Mouse (Mus musculus) embryonic facial prominence, embryonic 15.5 days (tissue): ENCODE measurements at regions not wholly inside any gene's neighbourhood (a gene's known extent, or its start where the extent isn't known, plus 50 kb on each side); places are given as distances from the start of the nearest gene placed in this dataset.
A peak's percentile ranks its signal among the peaks of the same experiment; 100 is the strongest.

Experiments used
- ATAC-seq: fragments of 200-750 bp; cut with Nextera tagmentation; 2 replicates; pipeline ENCODE4 v1.8.0; 2017; ENCODE audit warnings: low read depth, moderate TSS enrichment; ENCODE audit not compliant: insufficient number of reproducible peaks, low FRiP score, low TSS enrichment
- H3K27ac ChIP-seq: fragments of 300-500 bp; sonication (generic); replicated peaks from 2 replicates; pipeline ENCODE4 v1.5.1; 2015; ENCODE audit warnings: mild to moderate bottlenecking, inconsistent platforms
- H3K27me3 ChIP-seq: fragments of 300-500 bp; sonication (generic); 2 replicates; pipeline ENCODE4 v1.6.1; 2015; ENCODE audit warnings: inconsistent platforms
- H3K36me3 ChIP-seq: fragments of 300-500 bp; sonication (generic); 2 replicates; pipeline ENCODE4 v1.6.1; 2015; ENCODE audit warnings: mild to moderate bottlenecking, inconsistent platforms
- H3K4me1 ChIP-seq: fragments of 300-500 bp; sonication (generic); 2 replicates; pipeline ENCODE4 v1.6.1; 2015; ENCODE audit warnings: inconsistent platforms
- H3K4me2 ChIP-seq: fragments of 300-500 bp; sonication (generic); replicated peaks from 2 replicates; pipeline ENCODE4 v1.6.1; 2015; ENCODE audit warnings: mild to moderate bottlenecking, inconsistent platforms
- H3K4me3 ChIP-seq: fragments of 300-500 bp; sonication (generic); replicated peaks from 2 replicates; pipeline ENCODE4 v1.5.1; 2015; ENCODE audit warnings: mild to moderate bottlenecking, inconsistent platforms
- H3K9ac ChIP-seq: fragments of 300-500 bp; sonication (generic); 2 replicates; pipeline ENCODE4 v1.6.1; 2015; ENCODE audit warnings: inconsistent platforms
- H3K9me3 ChIP-seq: fragments of 300-500 bp; sonication (generic); replicated peaks from 2 replicates; pipeline ENCODE4 v1.6.1; 2016; ENCODE audit warnings: inconsistent platforms
- WGBS: fragments of 180-500 bp; shearing (Covaris S2); methylation state at CpG from one replicate; pipeline ENCODE4 v1.1.7; 2015; 5-methylcytosine and 5-hydroxymethylcytosine counted together

DNA sequence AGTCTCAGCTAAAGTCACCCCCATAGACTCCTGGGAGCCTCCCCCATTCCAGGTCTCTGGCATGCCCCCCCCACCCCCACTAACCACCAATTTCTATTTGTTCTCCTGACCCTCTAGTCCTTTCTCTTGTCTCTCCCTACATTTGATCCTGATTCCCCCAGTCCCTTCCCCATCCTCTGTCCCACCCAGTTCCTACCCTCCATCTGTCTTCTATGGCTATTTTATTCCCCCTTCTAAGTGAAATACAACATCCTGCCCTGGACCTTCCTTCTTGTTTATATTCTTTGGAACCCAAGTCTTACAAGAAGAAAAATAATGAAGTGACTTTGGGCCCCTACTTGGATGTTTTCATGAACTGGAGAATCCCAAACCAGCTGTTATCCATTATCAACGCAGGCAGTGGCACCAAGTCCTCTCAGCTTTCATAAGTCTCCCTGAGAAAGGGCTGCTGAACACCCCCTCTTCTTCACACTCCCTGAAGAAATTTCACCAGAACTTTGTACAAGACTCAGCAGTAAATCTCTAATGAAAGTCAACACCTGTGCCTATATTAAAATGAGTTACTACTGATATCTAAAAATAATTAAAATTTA lies 108.1 kb upstream of the Ercc4 start:
- H3K36me3 ChIP-seq, result no peaks in the 10 kb centered on the region
- no peak overlapping the region for H3K4me3 ChIP-seq
- H3K4me2 ChIP-seq, result no peak overlapping the region
- 45% methylated on average over 1 of the region's 1 CpGs for WGBS
- H3K4me1 ChIP-seq, result no peaks in the 10 kb centered on the region
- H3K27me3 ChIP-seq, result no peaks in the 10 kb centered on the region
- ATAC-seq, result no peak
- H3K9me3 ChIP-seq, result no peaks in the 10 kb centered on the region
- no peak overlapping the region for H3K27ac ChIP-seq
- no peak overlapping the region for H3K9ac ChIP-seq

DNA sequence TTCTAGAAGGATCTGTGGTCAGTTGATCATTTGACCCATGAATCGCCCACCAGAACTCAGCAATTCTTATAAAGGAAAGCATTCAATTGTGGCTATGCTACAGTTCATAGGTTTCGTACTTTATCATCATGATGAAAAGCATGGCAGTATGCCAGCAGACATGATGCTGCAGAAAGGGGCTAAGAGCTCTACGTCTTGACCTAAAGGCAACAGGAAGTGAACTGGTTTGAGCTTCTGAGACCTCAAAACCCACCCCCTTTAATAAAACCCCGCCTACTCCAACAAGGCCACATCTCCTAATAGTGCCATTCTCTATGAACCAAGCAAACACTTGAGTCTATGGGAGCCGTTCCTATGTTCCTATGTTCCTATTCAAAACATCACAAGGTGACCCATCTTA lies 96.6 kb upstream of the Ercc4 start:
- H3K4me3 ChIP-seq, result no peak overlapping the region
- no peak for ATAC-seq

DNA sequence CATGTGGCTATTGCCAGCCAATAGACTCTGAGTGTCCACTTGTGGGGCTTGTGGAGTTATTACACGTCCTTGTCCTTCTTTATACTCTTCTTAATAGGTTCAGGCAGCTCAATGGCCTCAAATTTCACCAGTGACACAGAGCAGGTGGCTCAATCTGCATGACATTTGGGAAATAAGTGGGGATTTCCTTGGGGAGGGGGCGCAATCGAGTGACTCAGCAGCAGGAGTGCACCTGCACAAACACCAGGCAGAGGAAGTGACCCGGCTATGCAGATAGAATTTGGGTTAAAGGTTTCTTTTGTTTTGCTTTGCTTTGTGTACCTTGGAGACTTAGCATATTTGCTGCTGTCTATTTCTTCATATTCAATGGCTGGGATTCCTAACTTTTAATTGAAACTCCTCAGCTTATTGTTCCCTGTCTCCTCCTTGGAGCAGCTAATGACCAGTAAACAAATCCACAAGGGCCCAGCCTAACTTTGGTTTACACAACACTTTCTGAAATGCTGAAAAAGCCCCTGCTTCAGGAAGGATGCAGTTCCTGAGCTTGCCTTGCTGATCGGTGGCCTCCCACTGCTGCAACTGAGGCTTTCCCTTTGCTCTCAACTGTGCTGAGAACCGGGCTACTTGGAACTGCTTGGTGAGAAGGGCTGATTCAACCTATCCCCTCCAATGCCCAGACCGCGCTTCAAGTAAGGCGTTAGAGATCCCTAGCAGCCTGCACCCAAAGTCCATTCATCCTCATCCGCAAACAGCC lies 95.4 kb upstream of the Ercc4 start:
- Histone ChIP-seq H3K4me3 (no peak overlapping the region), H3K9me3 (no peaks in the 10 kb centered on the region), H3K4me1 (no peaks in the 10 kb centered on the region), H3K4me2 (no peak overlapping the region), H3K36me3 (no peaks in the 10 kb centered on the region), H3K27me3 (no peaks in the 10 kb centered on the region), H3K27ac (no peak overlapping the region), H3K9ac (no peak overlapping the region)
- ATAC-seq, result no peak
- 52% methylated on average over 10 of the region's 10 CpGs for WGBS

More for the DNA sequence above, 96.6 kb upstream of the Ercc4 start:
- Histone ChIP-seq H3K4me1 (no peaks in the 10 kb centered on the region), H3K9ac (no peak overlapping the region), H3K27me3 (no peaks in the 10 kb centered on the region), H3K27ac (no peak overlapping the region), H3K36me3 (no peaks in the 10 kb centered on the region), H3K4me2 (no peak overlapping the region), H3K9me3 (no peaks in the 10 kb centered on the region)
- 82% methylated on average over 5 of the region's 5 CpGs for WGBS

DNA sequence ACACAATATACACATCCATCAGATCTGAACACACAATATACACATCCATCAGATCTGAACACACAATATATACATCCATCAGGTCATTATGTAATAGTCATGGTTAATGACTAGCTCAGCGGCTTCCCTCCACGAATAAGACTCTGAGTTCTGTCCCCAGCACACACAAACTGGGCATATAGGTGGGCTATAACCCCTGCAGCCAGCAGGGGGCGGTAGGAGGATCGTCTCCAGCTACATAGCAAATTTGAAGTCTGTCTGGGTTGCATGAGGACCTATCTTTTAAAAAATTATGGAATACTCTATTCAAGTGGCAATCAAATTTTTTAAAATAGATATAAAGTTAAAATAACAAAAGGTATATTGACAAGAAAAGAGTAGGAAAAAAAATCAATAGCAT lies 86.6 kb upstream of the Ercc4 start:
- WGBS, result 52% methylated on average over 4 of the region's 4 CpGs
- H3K4me2 ChIP-seq, result no peak overlapping the region
- no peaks in the 10 kb centered on the region for H3K36me3 ChIP-seq
- no peaks in the 10 kb centered on the region for H3K4me1 ChIP-seq
- ATAC-seq, result no peak
- no peaks in the 10 kb centered on the region for H3K9me3 ChIP-seq
- no peak overlapping the region for H3K4me3 ChIP-seq
- H3K27ac ChIP-seq, result no peak overlapping the region
- H3K9ac ChIP-seq, result no peak overlapping the region
- no peaks in the 10 kb centered on the region for H3K27me3 ChIP-seq

DNA sequence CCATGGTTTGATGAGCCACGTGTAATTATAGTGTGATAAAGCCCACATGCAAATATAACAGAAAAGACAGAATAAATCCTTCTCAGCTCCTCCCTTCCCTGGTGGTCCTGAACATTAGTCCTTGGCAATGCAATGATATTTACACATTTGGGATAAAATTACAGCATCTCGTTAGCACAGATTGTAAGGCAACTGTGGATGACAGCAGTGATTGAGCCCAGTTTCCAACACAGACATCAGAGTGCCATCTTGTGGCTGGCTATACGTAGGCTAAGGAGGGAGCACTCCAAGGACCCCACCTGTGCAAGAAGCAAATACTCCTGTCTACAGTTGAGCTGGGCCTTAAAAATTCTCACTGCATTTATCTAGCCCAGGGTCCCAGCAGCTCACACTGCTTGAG lies 84.1 kb upstream of the Ercc4 start:
- ATAC-seq, result no peak
- Histone ChIP-seq H3K9me3 (no peaks in the 10 kb centered on the region), H3K27me3 (no peaks in the 10 kb centered on the region), H3K36me3 (no peaks in the 10 kb centered on the region), H3K4me3 (no peak overlapping the region), H3K4me2 (no peak overlapping the region), H3K9ac (no peak overlapping the region), H3K4me1 (no peaks in the 10 kb centered on the region), H3K27ac (no peak overlapping the region)
- 32% methylated on average over 3 of the region's 3 CpGs for WGBS

DNA sequence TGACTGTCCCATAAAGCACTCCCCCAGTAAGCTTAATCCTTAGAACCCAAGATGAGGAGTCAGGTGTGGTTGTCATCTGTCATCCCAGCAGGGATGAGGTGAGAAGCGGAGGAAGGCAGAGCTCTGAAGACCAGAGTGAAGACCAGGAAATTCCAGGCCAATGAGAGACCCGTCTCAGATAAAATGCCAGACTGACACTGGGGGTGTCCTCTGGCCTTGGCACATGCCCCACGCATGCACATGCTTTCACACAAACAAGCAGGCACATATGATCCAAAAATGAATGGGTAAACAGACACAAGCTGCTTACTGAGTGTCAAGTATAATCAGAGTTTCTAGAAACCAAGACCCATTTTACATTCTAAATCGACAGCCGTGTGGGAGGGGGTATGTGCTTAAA lies 75.3 kb upstream of the Ercc4 start:
- H3K9me3 ChIP-seq, result no peaks in the 10 kb centered on the region
- H3K36me3 ChIP-seq, result no peaks in the 10 kb centered on the region
- no peak for ATAC-seq
- no peak overlapping the region for H3K9ac ChIP-seq
- H3K4me1 ChIP-seq, result no peaks in the 10 kb centered on the region
- WGBS, result 65% methylated on average over 5 of the region's 5 CpGs
- H3K4me2 ChIP-seq, result no peak overlapping the region
- H3K27ac ChIP-seq, result no peak overlapping the region
- H3K4me3 ChIP-seq, result no peak overlapping the region
- H3K27me3 ChIP-seq, result no peaks in the 10 kb centered on the region; the same call in 1 of the 2 replicates

DNA sequence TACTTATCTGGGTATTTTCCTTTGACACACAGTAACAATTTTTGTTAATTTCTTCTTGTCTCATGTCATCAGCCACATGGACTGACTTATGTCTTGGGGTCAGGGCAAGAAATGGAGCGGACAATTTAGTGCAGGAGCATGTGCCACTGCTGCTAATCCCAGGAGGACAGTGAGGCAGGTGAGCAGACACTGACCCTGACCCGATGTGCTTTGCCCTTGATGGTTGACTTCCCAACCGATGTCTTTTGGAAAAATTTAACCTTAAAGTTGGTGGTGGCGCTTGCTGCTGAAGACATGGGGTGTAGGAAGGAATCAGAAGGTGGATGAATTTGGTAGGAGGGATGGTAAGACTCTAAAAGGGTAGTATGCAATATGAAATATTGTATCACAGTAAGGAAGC lies 72.9 kb upstream of the Ercc4 start:
- H3K9me3 ChIP-seq, result no peaks in the 10 kb centered on the region
- 87% methylated on average over 4 of the region's 4 CpGs for WGBS
- no peaks in the 10 kb centered on the region for H3K4me1 ChIP-seq

DNA sequence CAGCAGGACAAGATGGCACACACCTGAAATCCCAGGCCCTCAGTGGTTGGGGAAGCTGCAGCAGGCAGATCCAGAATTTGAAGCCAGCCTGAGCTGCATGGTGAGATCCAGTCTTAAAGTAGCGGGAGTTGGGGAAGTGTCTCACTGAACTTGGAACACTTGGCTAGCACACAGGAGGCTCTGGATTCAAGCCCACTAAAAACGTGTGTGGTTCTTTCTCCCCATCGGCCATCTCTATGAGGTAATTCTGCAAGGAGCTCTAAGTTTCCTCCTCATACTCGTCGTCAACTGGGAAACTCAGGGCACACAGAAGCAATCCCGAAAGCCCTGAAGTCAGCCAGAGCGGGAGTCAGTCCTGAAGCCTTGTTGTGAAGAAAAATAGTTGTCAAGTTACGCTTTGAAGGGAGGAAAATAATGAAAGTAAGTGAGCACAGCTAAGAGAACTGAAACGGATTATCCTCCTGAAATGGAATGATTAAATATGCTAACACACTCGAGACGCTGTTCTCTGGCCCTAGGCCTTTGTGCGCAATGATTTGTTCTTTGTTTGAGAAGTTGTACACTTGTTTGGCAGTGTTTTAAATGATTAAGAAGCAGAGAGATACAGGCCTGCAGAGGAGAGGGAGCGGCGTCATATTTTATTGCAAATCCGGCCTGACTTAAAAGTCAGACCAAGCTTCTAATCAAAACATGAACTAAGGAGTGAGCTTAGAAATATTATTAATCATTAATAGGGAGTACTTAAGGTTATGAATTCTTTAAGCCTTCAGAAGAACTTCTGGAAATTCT lies 69.0 kb upstream of the Ercc4 start:
- no peak for ATAC-seq
- Histone ChIP-seq H3K4me1 (peaks cover 6% of the 10 kb centered on the region; the same call in 1 of the 2 replicates), H3K36me3 (no peaks in the 10 kb centered on the region), H3K27ac (no peak overlapping the region), H3K27me3 (no peaks in the 10 kb centered on the region), H3K4me3 (no peak overlapping the region), H3K4me2 (no peak overlapping the region), H3K9ac (no peak overlapping the region), H3K9me3 (no peaks in the 10 kb centered on the region)
- 53% methylated on average over 15 of the region's 15 CpGs for WGBS

More for the DNA sequence above, 72.9 kb upstream of the Ercc4 start:
- H3K4me2 ChIP-seq, result no peak overlapping the region
- H3K36me3 ChIP-seq, result no peaks in the 10 kb centered on the region
- H3K9ac ChIP-seq, result no peak overlapping the region
- no peak overlapping the region for H3K27ac ChIP-seq
- no peaks in the 10 kb centered on the region for H3K27me3 ChIP-seq
- no peak overlapping the region for H3K4me3 ChIP-seq
- ATAC-seq, result no peak

DNA sequence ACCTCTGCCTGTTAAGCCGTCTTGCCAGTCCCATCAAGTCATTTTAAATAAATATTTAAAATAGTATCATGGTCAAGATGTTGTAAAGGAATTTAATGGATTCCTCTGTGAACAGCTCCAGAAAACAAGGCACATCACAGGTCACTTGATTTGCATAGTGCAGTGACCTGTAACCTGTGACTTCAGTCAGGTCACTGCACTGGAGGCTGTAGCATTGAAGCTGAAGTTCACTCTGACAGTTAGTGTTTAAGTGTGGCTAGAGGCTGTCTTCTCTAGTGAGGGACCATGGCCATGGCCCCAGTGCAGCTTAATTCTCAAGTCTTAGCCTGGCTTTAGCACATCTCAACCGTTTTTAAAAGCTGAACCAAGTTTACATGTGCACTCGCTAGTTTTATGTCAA lies 68.1 kb upstream of the Ercc4 start:
- no peak overlapping the region for H3K4me3 ChIP-seq
- H3K4me2 ChIP-seq, result no peak overlapping the region
- H3K36me3 ChIP-seq, result no peaks in the 10 kb centered on the region
- no peak for ATAC-seq
- peaks cover 6% of the 10 kb centered on the region; the same call in 1 of the 2 replicates for H3K4me1 ChIP-seq
- no peaks in the 10 kb centered on the region for H3K27me3 ChIP-seq
- H3K9ac ChIP-seq, result no peak overlapping the region
- no peak overlapping the region for H3K27ac ChIP-seq
- H3K9me3 ChIP-seq, result no peaks in the 10 kb centered on the region
- WGBS, result 68% methylated on average over 3 of the region's 3 CpGs

DNA sequence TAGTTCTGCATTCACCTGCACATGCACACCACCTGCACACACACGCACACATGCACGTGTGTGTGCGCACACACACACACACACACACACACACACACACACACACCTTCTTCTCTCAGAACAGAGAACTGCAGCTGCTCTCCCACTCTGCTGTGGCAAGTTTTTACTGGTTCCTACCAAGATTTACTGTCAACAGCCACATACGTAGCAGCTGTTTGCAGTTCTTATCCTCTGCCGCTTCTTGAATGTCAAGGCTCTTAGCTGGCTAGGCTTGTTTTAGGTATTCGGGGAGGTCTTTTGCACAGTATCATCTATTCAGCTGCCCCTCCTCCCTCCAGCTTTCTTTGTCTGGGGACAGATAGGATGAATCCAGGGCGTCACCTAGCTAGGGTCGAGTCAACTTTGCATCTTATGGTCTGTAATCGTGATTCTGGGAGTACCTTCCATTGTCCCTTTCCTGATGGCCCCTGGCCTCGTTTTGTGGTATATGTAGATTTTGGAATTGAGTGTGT lies 64.3 kb upstream of the Ercc4 start:
- Histone ChIP-seq H3K27me3 (no peaks in the 10 kb centered on the region), H3K36me3 (no peaks in the 10 kb centered on the region), H3K4me2 (no peak overlapping the region), H3K9me3 (no peaks in the 10 kb centered on the region), H3K4me3 (no peak overlapping the region), H3K4me1 (peaks cover 6% of the 10 kb centered on the region; the same call in 1 of the 2 replicates), H3K27ac (no peak overlapping the region), H3K9ac (no peak overlapping the region)
- 0 out of 2 replicates have a peak, but pooled peaks have one; percentile 47 for ATAC-seq
- 60% methylated on average over 10 of the region's 10 CpGs for WGBS

DNA sequence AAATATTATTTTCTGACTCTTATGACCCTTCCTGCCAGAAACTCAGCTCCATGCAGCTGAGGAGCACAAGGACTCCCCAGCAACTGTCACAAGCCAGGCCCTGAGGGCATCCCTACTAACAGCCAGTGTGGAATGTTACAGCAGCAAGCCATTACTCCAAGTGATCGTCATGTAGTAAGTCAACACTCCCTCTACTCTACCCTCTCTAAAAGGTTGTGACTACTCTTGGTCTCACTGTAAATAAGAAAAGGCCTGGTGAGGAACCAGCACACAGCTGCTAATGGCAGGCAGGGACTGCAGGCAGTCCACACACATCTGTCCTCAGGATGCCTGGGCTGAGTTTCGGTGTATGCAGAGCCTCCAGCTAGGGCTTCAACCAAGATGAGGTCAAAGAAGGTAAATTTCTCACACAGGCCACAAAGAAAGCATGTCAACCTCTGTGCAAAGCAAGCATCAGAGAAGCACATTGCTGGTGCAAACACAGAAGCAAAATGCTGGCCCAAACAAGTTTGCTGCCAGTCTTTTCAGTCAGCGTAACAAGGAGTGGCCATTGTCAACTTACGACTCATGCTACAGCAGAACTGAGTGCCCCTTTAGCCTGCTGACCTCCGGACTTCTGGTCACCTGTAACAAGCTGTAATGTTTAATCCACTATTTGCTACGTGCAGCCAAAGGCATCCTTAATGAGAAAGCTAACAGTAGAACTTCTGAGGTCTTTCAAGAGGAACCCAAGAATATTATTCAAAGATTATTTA lies 62.9 kb upstream of the Ercc4 start:
- H3K36me3 ChIP-seq, result no peaks in the 10 kb centered on the region
- H3K27ac ChIP-seq, result no peak overlapping the region
- H3K9me3 ChIP-seq, result no peaks in the 10 kb centered on the region
- 67% methylated on average over 6 of the region's 6 CpGs for WGBS
- no peak for ATAC-seq
- no peak overlapping the region for H3K9ac ChIP-seq
- H3K4me2 ChIP-seq, result no peak overlapping the region
- H3K4me3 ChIP-seq, result no peak overlapping the region
- no peaks in the 10 kb centered on the region for H3K27me3 ChIP-seq
- peaks cover 6% of the 10 kb centered on the region; the same call in 1 of the 2 replicates for H3K4me1 ChIP-seq
